Mouse (Mus musculus) cerebellum, adult 11-12 months (tissue): ENCODE measurements at regions not wholly inside any gene's neighbourhood (a gene's known extent, or its start where the extent isn't known, plus 50 kb on each side); places are given as distances from the start of the nearest gene placed in this dataset.
"Not testable (repeated sequence)": the region's sequence is repeated elsewhere in the genome, so short reads cannot be mapped to it uniquely, and the experiment has no call there.

Experiments used
- DNase-seq: peaks from one replicate; pipeline ENCODE4 v3.0.0; 2022

DNA sequence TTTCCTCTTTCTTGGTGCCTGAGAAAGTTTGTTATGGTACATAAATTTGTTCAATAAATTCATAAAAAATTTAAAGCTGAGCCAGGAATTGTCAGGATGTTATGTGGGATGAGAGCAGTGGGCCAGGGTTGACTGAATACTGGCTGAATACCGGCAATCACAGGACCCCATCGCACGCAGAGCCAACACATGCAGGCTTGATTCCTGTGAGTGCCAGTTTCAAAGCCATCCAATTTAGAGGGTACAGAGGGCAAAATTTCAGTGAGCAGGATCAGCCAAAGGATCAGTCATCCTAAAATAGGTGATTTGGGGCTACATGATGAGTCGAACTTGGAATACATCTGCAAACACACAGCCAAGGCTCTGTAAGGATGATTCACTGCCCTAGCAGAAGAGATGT is 583.6 kb upstream of the Nectin3 start:
- DNase-seq, result no peak

DNA sequence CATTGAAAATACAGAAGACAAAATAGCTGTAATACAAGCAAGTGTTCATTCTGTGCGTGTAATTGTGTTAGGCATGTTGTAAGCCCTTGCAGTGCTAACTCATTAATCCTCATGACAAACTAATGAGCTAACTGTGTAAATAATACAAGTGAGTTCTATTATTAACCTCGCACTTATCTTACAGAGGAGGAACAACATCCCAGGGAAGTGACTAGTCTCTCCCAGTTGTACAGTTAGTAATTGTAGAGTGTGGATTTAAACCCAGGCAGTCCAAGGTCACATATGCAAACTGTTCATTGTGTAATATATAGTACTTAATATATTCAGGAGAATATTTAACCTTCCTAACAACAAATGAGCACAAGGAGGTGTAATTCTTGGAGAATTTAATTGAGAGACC is 582.0 kb upstream of the Nectin3 start:
- no peak for DNase-seq

DNA sequence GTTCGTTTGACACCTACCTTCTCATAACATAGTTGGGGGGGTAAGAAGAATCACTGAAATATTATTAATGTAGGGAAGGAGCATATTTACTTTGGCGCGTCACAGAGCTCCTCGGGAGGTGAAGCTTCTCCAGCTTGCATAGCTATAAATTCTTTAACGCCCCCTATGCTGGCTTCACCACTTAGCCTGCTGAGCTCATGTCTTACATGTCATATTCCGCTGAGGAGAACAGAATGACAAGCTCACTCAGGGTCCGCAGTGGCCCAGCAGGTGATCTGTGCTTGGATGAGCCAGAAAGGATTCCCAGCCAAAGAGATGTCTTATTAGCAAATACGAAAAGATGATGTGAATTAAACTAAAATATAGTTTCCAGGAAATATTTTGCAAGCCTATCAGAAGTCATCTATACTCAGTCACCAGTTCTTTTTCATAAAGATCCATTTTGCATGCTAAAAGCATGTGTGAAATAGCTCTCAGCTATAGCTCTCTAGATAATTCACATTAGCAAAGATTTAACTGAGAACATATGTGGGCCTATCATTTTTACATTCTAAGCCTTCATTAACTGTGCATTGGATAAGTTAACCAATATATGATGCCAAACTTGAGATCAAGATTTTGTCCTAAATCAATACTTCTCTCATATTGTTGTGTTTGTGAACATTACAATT is 561.1 kb upstream of the Nectin3 start:
- no peak for DNase-seq

DNA sequence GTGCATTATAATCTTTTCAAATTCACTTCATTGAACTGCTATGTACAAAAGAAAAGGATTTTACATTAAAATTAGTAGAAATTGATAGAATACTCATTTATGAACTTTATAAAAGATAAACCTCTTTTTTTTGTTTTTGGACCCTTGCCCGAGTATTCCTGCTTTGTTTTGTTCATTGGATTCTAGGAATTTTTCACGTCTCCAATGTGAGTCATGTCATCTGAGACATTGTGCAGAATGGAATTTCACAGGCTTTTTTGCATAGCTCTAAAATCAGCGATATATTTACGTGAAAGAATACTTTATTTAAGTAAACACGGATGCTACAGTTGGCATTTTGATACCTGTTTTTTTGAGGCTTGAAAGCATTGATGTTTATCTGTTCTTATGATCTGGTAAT is 560.5 kb upstream of the Nectin3 start:
- no peak for DNase-seq

DNA sequence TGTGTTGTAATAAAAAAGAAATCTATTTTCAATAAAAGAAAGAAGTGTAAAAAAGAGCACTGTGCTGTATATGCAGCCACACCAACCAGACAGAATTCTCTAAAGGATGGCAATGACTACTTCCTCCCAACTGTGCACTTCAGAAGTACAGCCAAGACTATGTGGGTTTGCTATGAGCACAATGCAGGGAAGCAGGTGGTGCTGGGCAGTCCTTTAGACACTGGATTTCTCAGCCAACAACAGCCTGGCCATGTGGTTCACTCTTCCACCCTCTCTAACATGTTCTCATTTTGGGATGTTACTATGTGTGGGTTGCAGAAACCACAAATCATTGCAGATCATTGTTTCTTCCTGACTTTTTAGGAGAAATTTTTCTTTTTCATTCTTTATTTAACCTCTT is 527.6 kb upstream of the Nectin3 start:
- DNase-seq, result no peak

DNA sequence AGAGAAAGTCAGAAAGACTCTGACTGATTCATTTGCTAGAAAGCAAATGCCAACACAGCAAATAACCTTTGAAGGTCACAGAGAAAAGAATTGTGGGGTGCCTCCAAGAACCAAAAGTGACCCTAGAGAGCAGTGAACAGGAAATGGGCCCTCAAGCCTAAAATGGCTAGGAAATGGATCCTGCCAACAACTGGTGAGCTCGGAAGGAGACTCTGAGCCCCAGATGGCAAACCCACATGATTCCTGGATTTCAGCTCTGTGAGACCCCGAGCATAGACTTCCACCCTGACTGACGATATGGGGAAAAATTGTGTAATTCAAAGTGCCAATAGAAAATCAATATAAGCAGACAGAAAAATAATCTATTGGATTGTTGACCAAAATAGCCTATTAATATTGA is 519.2 kb upstream of the Nectin3 start:
- no peak for DNase-seq

DNA sequence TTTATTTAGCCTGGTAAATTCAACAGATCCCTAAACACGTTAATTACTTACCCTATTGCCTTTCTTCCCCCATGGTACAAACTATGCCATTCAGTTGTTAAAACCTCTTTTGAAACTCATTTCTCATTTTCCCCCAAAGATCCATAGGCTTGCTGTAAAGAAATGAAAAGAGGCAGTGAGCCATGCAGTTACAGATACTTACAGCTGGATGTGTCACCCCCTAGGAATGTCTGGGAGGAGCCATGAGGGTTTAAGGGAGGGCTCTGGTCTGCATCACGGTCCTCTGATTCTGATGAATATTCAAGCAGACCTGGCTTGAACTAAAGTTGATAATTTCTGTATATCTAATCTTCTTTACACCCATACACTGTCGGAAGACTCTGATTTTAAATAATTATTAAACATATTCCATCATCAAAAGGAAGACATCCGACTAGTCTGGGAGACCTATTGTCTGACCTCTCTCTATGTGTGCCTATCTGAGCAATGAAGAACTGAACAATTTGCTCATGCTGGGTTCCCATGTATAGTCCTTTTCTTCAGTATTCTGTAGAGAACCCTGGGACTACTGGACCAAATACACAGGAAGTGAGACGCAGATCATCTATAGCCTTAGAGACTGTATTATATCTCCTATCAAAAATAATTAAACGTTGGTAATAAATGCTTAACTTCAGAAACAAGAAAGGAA is 484.7 kb upstream of the Nectin3 start:
- no peak for DNase-seq

DNA sequence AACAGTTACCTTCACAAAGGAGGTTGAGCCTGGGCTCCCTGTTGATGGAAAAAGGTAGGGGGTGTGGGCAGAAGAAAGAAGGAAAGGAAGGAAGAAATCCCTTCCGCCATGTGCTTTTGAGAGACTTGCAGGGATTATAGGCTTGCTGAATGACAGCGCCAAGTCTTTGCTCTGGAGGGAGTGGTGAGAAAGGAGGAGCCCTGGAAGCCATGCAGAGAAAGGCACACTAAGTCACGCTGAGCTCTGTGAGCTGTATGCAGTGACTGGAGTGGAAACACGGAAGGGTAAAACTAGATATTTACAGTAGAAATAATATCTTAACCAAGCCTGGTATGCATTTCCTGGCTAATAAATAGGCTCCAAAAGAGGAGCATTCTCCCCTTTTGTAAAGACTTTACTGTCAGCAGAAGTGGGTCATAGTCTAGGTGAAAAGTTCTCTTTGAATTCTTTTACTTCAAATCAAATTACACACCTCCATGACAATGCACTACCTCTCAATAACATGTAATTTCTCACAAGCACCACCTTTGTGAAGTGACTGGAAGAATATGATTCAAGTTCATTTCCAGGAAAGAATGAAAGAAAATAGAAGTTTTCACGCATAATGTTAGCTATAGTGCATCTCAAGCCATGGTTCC is 484.1 kb upstream of the Nectin3 start:
- no peak for DNase-seq

DNA sequence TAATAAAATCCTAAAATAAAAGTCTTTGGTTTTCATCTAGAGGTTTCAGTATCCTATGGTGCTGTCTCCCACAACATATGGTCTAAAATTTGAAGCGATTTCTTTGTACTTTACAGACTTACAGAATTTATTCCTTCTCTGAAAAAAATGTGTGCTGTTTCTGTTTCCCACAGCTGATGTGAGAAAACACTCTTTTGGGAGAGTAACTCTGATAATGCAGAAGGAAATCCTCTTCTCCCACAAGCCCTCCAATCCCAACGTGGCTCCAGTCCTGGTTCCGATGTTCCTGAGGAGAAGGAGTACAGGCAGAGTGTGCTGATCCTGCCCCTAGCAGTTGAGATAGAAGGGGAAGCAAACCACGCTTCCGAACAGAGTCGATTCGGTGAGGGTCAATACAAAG is 467.4 kb upstream of the Nectin3 start:
- DNase-seq, result no peak

DNA sequence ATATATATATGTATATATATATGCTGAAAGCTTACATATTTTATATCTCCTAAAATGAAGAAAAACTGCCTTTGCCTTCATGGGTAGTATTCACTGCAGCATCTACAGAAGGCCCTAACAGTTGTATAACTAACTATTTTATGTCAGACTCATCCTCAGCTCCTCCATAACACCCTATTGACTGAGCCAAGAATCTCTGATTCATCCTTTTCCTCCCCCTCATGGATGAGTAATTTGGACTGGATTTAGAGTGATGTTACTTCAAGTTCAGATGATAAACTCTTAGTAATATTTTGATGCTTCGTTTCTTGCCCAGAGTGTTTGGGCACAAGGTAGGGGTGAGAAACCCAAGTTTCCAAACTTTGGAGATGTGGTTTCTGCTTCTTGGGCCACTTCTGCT is 458.7 kb upstream of the Nectin3 start:
- no peak for DNase-seq

DNA sequence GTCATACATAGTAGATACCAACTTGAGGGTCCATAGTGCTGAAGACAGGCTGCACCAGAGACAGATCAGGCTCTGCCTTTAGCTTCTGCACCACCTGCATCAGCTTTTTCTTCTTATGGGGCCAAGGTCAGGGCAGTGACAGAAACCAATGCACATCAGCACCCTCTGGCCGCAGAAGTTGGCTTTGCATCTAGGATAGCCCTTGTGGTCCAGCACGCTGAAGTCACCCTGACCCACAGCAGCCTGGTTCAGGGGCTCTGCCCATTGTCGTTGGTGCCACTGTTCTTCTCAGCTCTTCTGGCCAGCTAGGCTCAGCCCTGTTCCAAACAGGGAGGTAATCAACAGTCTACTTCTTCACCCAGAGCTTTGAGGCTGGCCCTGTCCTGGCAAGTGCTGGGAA is 427.7 kb upstream of the Nectin3 start:
- no peak for DNase-seq

DNA sequence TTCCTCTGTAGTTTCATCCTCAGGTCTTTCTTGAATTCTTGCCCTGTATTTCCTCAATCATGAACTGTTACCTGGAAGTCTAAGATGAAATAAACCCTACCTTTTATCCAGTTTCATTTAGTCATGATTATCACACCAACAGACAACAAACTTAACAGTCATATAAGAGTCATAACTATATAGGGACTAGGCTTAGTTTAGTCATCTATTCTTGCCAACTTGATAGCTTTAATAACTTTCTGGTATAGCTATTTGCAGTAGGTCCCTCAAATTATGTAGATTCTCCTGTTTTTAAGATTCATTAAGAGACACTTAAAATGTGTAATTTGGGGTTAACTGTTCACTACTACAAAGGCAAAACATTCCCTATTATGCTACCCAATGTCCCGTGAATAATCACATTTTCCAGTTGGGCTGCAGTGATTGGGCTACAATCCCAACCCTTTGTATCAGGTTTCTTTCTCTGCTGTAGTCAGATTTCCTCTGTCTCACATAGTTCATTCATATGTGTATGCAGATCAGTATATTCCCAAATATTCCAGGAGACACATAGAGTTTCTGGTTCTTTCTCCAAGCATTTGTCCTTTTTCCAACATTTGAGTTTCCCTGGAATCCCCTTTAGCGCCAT is 396.4 kb upstream of the Nectin3 start:
- DNase-seq, result no peak

DNA sequence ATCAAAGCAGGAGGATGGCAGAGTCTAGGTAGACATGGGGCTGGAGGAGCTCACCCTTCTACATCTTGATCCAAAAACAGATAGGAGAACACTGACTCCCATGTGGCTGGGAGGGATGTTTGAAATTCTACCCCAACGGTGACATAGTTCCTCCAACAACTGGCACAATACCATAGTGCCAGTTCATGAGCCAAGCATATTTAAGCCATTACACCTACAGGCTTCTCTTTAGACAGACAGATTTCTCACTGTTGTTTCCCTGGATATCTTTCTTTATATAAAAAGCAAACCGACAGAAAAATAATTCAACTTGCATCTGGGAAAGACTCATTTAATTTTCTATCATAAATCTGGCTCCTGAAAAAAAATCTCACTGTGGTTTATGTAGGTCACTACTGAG is 380.4 kb upstream of the Nectin3 start:
- no peak for DNase-seq

DNA sequence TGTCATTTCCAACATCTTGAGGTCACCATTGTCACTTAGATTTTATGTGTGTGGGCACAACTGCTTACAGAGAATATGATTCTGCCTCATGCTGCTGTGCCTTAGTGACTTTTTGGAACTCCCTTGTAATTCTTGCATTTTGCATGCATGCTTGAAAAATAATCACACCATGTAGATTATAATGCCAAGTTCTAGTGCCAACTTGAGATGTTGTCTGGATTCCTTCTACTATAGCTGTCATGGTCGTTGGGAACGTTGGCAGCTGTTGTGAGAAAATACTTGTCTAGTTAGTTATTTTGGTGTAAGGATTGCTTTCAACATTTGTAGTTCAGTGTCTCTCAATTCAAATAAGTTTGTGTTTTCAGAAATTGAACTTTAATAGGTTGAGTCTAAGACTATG is 365.6 kb upstream of the Nectin3 start:
- no peak for DNase-seq

DNA sequence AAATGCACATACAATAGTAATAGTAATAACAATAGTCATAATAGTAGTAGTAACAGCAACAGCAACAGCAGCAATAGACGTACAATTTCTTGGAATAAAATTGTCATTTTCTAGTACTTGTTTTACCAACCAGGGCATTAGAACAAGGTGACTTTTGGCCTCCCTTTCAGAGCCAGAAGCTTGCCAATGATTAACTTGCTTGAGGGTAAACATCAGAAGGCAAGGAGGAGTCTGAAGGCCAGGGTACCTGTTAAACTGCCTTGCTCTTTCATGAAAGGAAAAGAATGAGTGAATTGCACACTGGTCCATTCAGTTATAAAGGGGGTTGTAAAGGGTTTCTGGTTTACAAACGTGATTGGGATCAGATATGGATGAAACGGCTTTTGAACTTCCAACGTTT is 351.2 kb upstream of the Nectin3 start:
- DNase-seq, result no peak

DNA sequence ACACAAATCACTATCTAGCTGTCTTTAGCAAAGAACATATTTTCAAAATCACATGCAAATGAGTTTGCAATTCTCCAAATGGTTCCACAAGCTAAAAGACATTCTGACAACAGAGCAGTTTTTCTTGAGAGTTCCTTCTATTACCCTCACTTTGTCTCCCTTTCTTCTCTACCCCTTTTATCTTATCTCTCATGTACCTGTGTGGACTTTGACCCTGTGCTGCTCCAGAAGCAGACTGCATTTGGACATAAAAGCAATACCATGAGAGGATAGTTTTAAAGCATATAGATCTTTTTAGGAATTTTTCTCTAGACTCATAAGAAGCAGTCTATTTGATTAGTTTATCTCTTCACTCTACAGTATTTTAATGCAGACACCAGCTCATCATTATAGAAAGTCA is 350.4 kb upstream of the Nectin3 start:
- DNase-seq, result no peak

DNA sequence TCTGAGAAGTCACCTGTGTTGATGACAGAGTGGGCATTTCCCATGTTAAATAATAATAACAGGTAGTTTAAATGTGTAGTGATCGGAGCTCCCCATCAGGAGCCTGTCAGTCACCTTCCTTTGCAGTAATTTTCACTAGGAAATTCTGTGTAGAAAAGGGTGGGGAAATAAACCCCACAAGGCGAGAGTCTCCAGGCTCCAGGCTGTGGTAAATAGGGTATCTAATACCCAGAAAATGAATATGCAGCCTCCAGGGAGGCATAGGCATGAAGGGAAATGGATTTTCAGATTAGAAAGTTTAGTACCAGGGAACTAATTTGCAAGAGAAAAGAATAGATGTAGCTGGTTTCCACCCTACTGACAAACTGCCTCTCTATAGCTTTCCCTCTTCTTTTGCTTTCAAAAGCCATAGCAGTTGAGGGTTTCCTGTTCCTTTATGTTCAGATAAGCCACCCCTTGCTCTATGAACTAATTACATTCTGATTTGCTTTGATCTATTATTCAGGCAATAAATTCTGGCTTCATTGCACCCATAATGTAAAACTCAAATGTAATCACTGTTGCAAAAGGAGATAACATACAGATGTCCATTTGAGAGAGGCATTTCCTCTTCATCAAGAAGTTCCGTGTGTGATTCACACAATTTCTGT is 349.5 kb upstream of the Nectin3 start:
- DNase-seq, result no peak

DNA sequence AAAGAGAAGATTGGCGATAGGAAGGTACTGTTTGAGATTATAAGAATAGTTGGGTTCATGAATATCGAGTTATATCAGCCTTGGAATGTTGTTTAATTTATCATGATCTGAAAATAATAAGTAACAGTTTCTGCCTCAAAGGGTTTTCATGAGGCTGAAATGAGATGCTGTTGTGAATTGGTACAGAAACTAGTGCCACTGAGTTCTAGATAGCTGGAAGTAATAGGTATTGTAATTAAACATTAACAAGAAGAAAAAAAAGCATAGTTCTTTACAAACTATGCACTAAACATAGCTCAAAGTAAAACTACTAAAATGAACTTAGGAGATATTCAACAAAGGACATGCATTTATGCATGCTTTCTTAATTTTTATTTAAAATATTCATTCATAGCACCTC is 342.9 kb upstream of the Nectin3 start:
- no peak for DNase-seq

DNA sequence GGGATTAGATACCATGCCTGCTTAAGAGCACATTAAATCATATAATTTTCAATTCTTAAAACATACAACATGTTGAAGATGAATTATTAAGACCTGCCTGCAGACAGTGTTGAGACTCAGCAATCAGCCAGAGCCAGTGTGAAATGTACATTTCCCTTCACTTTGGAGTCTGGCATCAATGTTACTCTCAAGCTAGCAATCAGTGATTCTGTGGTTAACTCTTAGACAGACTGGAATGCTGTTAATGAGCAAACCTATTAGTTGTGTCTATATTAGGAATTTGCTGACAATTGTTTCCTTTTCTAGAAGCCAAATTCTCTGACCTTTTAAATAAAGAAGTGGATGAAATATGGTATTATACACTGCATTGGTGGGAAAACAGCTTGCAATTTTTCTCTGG is 342.4 kb upstream of the Nectin3 start:
- DNase-seq, result no peak

DNA sequence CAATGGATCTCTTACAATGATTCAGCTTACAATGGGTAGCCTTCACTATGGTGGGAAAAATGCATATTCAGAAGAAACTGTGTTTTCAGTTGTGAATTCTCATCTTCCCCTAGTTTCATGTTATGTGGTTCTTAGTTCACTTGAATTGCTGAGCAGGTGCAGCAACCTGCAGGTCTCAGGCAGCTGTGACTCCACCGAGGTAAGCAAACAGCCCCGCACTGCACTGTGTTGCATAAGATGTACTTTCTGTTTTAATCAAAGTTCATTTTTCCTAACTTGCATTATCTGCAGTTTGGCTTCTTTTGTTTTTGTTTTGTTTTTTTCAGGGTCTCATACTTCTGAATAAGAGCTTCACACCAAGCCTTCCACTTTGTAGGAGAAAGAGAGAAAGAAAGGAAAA is 326.8 kb upstream of the Nectin3 start:
- no peak for DNase-seq

DNA sequence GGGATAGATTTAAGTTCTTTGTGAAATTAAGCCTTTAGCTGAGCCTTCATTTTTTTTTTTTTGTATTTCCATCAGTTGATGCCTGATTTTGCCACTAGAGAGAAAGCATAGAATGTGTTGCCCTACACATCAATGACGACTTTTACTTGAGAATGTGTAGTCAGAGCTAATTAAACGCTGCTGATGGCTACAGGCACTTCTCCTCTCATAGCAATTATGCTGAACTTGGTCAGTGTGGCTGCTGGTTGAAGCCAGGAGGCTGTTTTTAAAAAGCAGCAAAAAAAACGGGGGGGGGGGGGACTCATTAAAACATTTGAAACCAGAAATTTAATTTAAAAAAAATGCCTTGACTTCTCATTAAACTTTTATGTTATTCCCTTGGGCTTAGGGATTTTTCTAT is 324.4 kb upstream of the Nectin3 start:
- DNase-seq, result no peak

DNA sequence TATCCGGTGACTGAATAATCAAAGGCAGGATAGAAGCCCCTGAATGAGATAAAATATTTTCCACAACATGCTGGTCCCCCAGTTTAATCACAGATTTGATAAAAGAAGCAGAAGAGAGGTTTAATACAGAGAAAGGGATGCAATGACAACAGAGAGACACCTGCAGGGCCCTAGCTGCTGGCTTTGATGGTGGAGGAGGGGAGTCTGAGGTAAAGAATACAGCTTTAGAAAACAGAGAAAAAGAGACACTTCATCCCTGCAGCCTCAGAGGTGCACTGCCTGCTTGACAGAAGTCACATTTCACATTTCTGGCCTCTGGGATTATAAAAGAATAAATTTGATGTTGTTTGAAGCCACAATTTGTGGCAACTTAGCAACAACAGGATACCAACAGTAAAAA is 319.9 kb upstream of the Nectin3 start:
- DNase-seq, result no peak

DNA sequence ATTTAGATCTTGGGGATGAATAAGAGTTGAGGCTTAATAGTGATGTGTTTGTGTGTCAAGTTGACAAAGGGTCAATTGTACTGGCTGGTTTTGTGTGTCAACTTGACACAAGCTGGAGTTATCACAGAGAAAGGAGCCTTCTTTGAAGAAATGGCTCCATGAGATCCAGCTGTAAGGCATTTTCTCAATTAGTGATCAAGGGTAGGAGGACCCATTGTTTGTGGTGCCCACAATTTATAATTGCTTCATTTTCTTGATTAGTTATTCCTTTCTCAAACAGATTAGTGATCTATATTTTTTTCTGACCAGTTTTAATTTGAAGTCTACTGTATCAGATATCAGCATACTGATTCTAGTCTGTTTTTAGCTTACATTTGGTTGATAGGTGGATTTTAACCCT is 313.5 kb upstream of the Nectin3 start:
- DNase-seq, result not testable (repeated sequence)

DNA sequence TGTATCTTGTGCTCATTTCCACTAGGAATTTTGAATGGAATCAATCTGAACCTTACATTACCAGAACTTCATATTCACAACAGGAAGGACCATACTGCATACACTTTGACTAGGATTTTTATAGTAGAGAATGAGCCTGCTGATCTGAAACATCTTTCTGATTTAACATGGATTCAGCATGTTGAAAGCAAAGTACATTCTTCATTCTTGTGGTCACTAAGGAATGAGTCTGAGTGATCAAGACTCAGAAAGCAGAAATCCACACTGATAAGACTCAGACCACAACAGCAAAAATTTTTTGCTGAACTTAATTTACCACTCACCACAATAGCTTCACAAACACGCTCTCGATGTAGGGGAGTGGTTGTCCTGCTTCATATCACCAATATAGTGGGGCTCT is 309.2 kb upstream of the Nectin3 start:
- no peak for DNase-seq
